Mouse (Mus musculus): ENCODE results near the gene Morf4l2. TPM values are rescaled to one million over a fixed set of nuclear protein-coding genes. Genes with fewer than 3 reads are reported as not detected.

The Morf4l2 gene
- polyA plus RNA-seq, 1 experiment from 2014 or later: 588 TPM

Other genes starting within 250 kb of the Morf4l2 start
- gene Kir3dl1, start 225.7 kb downstream of the Morf4l2 start, polyA plus RNA-seq (2016; fragmentation: Nextera tagmentation; extraction: Ambion mirVana): not detected in 2 replicates
- not detected in 2 replicates for gene Kir3dl2, start 199.6 kb downstream of the Morf4l2 start, polyA plus RNA-seq (2016; fragmentation: Nextera tagmentation; extraction: Ambion mirVana)
- gene Tceal3, start 152.8 kb downstream of the Morf4l2 start, polyA plus RNA-seq (2016; fragmentation: Nextera tagmentation; extraction: Ambion mirVana): 5.2 and 6.3 TPM in 2 replicates
- 7.1 and 7.2 TPM in 2 replicates for gene Tceal1, start 35.7 kb downstream of the Morf4l2 start, polyA plus RNA-seq (2016; fragmentation: Nextera tagmentation; extraction: Ambion mirVana)
- gene Glra4, start 36.5 kb upstream of the Morf4l2 start, polyA plus RNA-seq (2016; fragmentation: Nextera tagmentation; extraction: Ambion mirVana): 0.08 TPM in 1 of 2 replicates, not detected in the other
- gene Plp1, start 79.0 kb upstream of the Morf4l2 start, polyA plus RNA-seq (2016; fragmentation: Nextera tagmentation; extraction: Ambion mirVana): 11.4 and 11.7 TPM in 2 replicates
- gene Rab9b, start 125.1 kb upstream of the Morf4l2 start, polyA plus RNA-seq (2016; fragmentation: Nextera tagmentation; extraction: Ambion mirVana): 0.35 and 0.56 TPM in 2 replicates
- not detected in 2 replicates for gene H2bfm, start 183.6 kb upstream of the Morf4l2 start, polyA plus RNA-seq (2016; fragmentation: Nextera tagmentation; extraction: Ambion mirVana)
- gene Tmsb15b2, start 231.8 kb upstream of the Morf4l2 start, polyA plus RNA-seq (2016; fragmentation: Nextera tagmentation; extraction: Ambion mirVana): 50.6 and 62.9 TPM in 2 replicates
- 4.7 and 5.7 TPM in 2 replicates for gene Tmsb15l, start 233.2 kb upstream of the Morf4l2 start, polyA plus RNA-seq (2016; fragmentation: Nextera tagmentation; extraction: Ambion mirVana)
- gene Tmsb15b1, start 233.2 kb upstream of the Morf4l2 start, polyA plus RNA-seq (2016; fragmentation: Nextera tagmentation; extraction: Ambion mirVana): 22.7 and 25.2 TPM in 2 replicates
- 32.5 and 39.2 TPM in 2 replicates for gene Zcchc18, start 249.5 kb upstream of the Morf4l2 start, polyA plus RNA-seq (2016; fragmentation: Nextera tagmentation; extraction: Ambion mirVana)